Mouse (Mus musculus) liver, adult 2 months (tissue): Measurements from ENCODE around the gene Prnd. TPM values are rescaled to one million over a fixed set of nuclear protein-coding genes. Genes with fewer than 3 reads are reported as not detected.
A peak's percentile ranks its signal among the peaks of the same experiment; 100 is the strongest.

Experiments used
- DNase-seq: peaks from one replicate; pipeline ENCODE4 v3.0.0-alpha.2; 2011; ENCODE audit warnings: low read depth, low spot score; ENCODE audit errors: extremely low read depth
- H3K27ac ChIP-seq: fragments of 200-500 bp; replicated peaks from 2 replicates; pipeline ENCODE4 v1.5.1; 2012; ENCODE audit warnings: low read depth, mild to moderate bottlenecking, control low read depth, inconsistent platforms, low read length; ENCODE audit not compliant: insufficient read depth
- H3K27me3 ChIP-seq: fragments of 200-500 bp; 2 replicates; pipeline ENCODE4 v1.6.1; 2012; ENCODE audit warnings: mild to moderate bottlenecking, moderate library complexity, low read length, inconsistent platforms; ENCODE audit not compliant: control insufficient read depth, insufficient read depth
- H3K36me3 ChIP-seq: fragments of 200-500 bp; 2 replicates; pipeline ENCODE4 v1.6.1; 2012; ENCODE audit warnings: low read length, inconsistent platforms; ENCODE audit not compliant: control insufficient read depth, insufficient read depth
- H3K4me1 ChIP-seq: fragments of 200-500 bp; 2 replicates; pipeline ENCODE4 v1.6.1; 2011; ENCODE audit warnings: low read length; ENCODE audit not compliant: control insufficient read depth, insufficient read depth
- H3K4me3 ChIP-seq: fragments of 200-500 bp; 2 replicates; pipeline ENCODE4 v1.5.1; 2011; ENCODE audit warnings: low read depth, mild to moderate bottlenecking, control low read depth, low read length, moderate library complexity; ENCODE audit not compliant: insufficient read depth
- H3K79me2 ChIP-seq: fragments of 200-500 bp; 2 replicates; pipeline ENCODE4 v1.6.1; 2012; ENCODE audit warnings: inconsistent platforms, mild to moderate bottlenecking, low read length, moderate library complexity; ENCODE audit not compliant: control insufficient read depth, insufficient read depth
- H3K9ac ChIP-seq: fragments of 200-500 bp; 2 replicates; pipeline ENCODE4 v1.6.1; 2012; ENCODE audit warnings: low read depth, mild to moderate bottlenecking, control low read depth, inconsistent platforms, low read length
- CTCF ChIP-seq: fragments of 200-500 bp; IDR thresholded peaks from 2 replicates; pipeline ENCODE4 v1.5.1; 2011; ENCODE audit warnings: low read depth, low read length, control low read depth
- POLR2A ChIP-seq: fragments of 200-500 bp; IDR thresholded peaks from 2 replicates; pipeline ENCODE4 v1.6.1; 2011; ENCODE audit warnings: low read length, control low read depth; ENCODE audit not compliant: insufficient read depth; ENCODE audit errors: extremely low read depth
- WGBS: fragments of 180-500 bp; shearing (Covaris S2); methylation state at CpG from one replicate; pipeline ENCODE4 v1.1.7; 2018; 5-methylcytosine and 5-hydroxymethylcytosine counted together
- polyA plus RNA-seq: library from polyadenylated mRNA; depleted of rRNA; stranded (reverse); fragments of >200 nt; gene quantifications from 2 replicates; pipeline ENCODE4 v1.2.3, GENCODE M21; 2012
- total RNA-seq: library from RNA; depleted of rRNA; stranded (reverse); fragments of >200 nt; gene quantifications from 2 replicates; pipeline ENCODE4 v1.2.3, GENCODE M21; 2014

Prnd gene
- total and polyA plus RNA-seq, 2 experiments = not detected

- no peak overlapping the region for H3K9ac ChIP-seq
- no peaks in the 10 kb centered on the region; the same call in 1 of the 2 replicates for H3K79me2 ChIP-seq
- H3K27me3 ChIP-seq = no peaks in the 10 kb centered on the region
- 90% methylated on average over 2 of the region's 2 CpGs for WGBS
- no peak overlapping the region for H3K27ac ChIP-seq
- TF ChIP-seq POLR2A (no peak), CTCF (no peak)
- H3K36me3 ChIP-seq = peaks cover 4% of the 10 kb centered on the region
- no peak for DNase-seq
- peaks cover 4% of the 10 kb centered on the region; the same call in 1 of the 2 replicates for H3K4me1 ChIP-seq
- no peak overlapping the region for H3K4me3 ChIP-seq
These were observed 39.8 kb upstream of the Prnd start for GRCm38 (mm10) chr2:131910847-131911246.

GRCm38 (mm10) chr2:131911341-131911740 lies 39.3 kb upstream of the Prnd start:
- no peaks in the 10 kb centered on the region for H3K27me3 ChIP-seq
- DNase-seq = no peak
- H3K9ac ChIP-seq = no peak overlapping the region
- H3K4me3 ChIP-seq = no peak overlapping the region
- peaks cover 9% of the 10 kb centered on the region for H3K36me3 ChIP-seq
- H3K27ac ChIP-seq = no peak overlapping the region
- no peaks in the 10 kb centered on the region; the same call in 1 of the 2 replicates for H3K79me2 ChIP-seq
- peaks cover 4% of the 10 kb centered on the region; the same call in 1 of the 2 replicates for H3K4me1 ChIP-seq
- WGBS = 80% methylated on average over 4 of the region's 4 CpGs
- no peak for TF ChIP-seq CTCF
- no peak for TF ChIP-seq POLR2A

GRCm38 (mm10) chr2:131912526-131913258 lies 38.0 kb upstream of the Prnd start:
- TF ChIP-seq POLR2A (no peak), CTCF (no peak)
- no peaks in the 10 kb centered on the region for H3K27me3 ChIP-seq
- peaks cover 4% of the 10 kb centered on the region; the same call in 1 of the 2 replicates for H3K4me1 ChIP-seq
- peaks cover 17% of the 10 kb centered on the region for H3K36me3 ChIP-seq
- H3K27ac ChIP-seq = no peak overlapping the region
- H3K4me3 ChIP-seq = no peak overlapping the region
- 85% methylated on average over 8 of the region's 8 CpGs for WGBS
- no peak overlapping the region for H3K9ac ChIP-seq
- DNase-seq = peak; percentile 74
- H3K79me2 ChIP-seq = no peaks in the 10 kb centered on the region; the same call in 1 of the 2 replicates

- Histone ChIP-seq H3K4me1 (no peaks in the 10 kb centered on the region), H3K4me3 (no peak overlapping the region), H3K79me2 (no peaks in the 10 kb centered on the region), H3K9ac (no peak overlapping the region), H3K27me3 (no peaks in the 10 kb centered on the region), H3K36me3 (no peaks in the 10 kb centered on the region), H3K27ac (no peak overlapping the region)
- TF ChIP-seq CTCF = no peak
- TF ChIP-seq POLR2A = no peak
- 83% methylated on average over 7 of the region's 7 CpGs for WGBS
- DNase-seq = no peak
These were observed 18.3 kb upstream of the Prnd start for GRCm38 (mm10) chr2:131932275-131932902.

GRCm38 (mm10) chr2:131933013-131933412 lies 17.6 kb upstream of the Prnd start:
- H3K4me1 ChIP-seq = no peaks in the 10 kb centered on the region
- no peak for DNase-seq
- no peaks in the 10 kb centered on the region for H3K36me3 ChIP-seq
- H3K27ac ChIP-seq = no peak overlapping the region
- TF ChIP-seq CTCF (no peak), POLR2A (no peak)
- no peaks in the 10 kb centered on the region for H3K27me3 ChIP-seq
- no peak overlapping the region for H3K9ac ChIP-seq
- H3K4me3 ChIP-seq = no peak overlapping the region
- no peaks in the 10 kb centered on the region for H3K79me2 ChIP-seq
- 62% methylated on average over 6 of the region's 6 CpGs for WGBS

GRCm38 (mm10) chr2:131933598-131933997 lies 17.1 kb upstream of the Prnd start:
- Histone ChIP-seq H3K4me3 (no peak overlapping the region), H3K36me3 (no peaks in the 10 kb centered on the region), H3K4me1 (no peaks in the 10 kb centered on the region), H3K27me3 (no peaks in the 10 kb centered on the region), H3K79me2 (no peaks in the 10 kb centered on the region), H3K9ac (no peak overlapping the region), H3K27ac (no peak overlapping the region)
- no peak for TF ChIP-seq POLR2A
- no peak for TF ChIP-seq CTCF
- DNase-seq = no peak
- 63% methylated on average over 3 of the region's 3 CpGs for WGBS
